Comparison of ENCODE assay signal across 9 mouse cellular contexts in genomic region chr7:45935114-45935513, GRCm38 (mm10). TPM values are rescaled to one million over a fixed set of nuclear protein-coding genes. Genes with fewer than 3 reads are reported as not detected.
DNase-seq lines count a peak whose midpoint lies in the region; ATAC-seq and TF ChIP-seq lines count a peak whose summit lies in the region.
"Had no signal": no experiment of that assay in that cellular context is flagged by ENCODE, and none has a peak within 500 bp of the region (broad histone marks: within the 10 kb centered on the region; RNA-seq: fewer than 3 reads in every experiment).

No protein-coding gene starts in this region.

- H3K4me2 ChIP-seq in embryonic facial prominence, embryonic 14.5 days (ENCODE audit: low read depth, low read length): no peak overlapping the region
- H3K4me2 ChIP-seq in limb, embryonic 14.5 days (replicated peaks; ENCODE audit: low read depth, low read length, severe bottlenecking): no peak overlapping the region
- H3K4me2 ChIP-seq in neural tube, embryonic 13.5 days: no peak overlapping the region
- H3K4me2 ChIP-seq: heart, embryonic 13.5 days had no signal

- peak; percentile 37 to 73 for DNase-seq in spleen, adult 18-20 months
- no peak for DNase-seq in spleen, adult 12 weeks (ENCODE audit: low spot score)
- peak; percentile 69 for DNase-seq in adrenal gland, adult 2 months
- DNase-seq in embryonic facial prominence, embryonic 14.5 days (ENCODE audit: low spot score): peak; percentile 81
- peak; percentile 90 for DNase-seq in induced T-regulatory cell, adult 2 months (ENCODE audit: low read depth)
- peak; percentile 68 for DNase-seq in limb, embryonic 14.5 days (ENCODE audit: low spot score)

- H3K4me3 ChIP-seq in embryonic facial prominence, embryonic 14.5 days (ENCODE audit: low read depth, low read length): no peak overlapping the region
- no peak overlapping the region for H3K4me3 ChIP-seq in limb, embryonic 14.5 days (replicated peaks; ENCODE audit: low read length)
- H3K4me3 ChIP-seq in neural tube, embryonic 13.5 days: no peak overlapping the region
- H3K4me3 ChIP-seq: heart, embryonic 13.5 days had no signal

- peaks cover 8% of the 10 kb centered on the region for H3K9me3 ChIP-seq in embryonic facial prominence, embryonic 14.5 days (ENCODE audit: control insufficient read depth, low read length)
- H3K9me3 ChIP-seq in limb, embryonic 14.5 days (ENCODE audit: control insufficient read depth, low read length): no peaks in the 10 kb centered on the region
- no peaks in the 10 kb centered on the region for H3K9me3 ChIP-seq in neural tube, embryonic 13.5 days

- no peaks in the 10 kb centered on the region for H3K4me1 ChIP-seq in embryonic facial prominence, embryonic 14.5 days (ENCODE audit: control insufficient read depth, insufficient read depth, low read length)
- H3K4me1 ChIP-seq in limb, embryonic 14.5 days (ENCODE audit: control insufficient read depth, insufficient read depth, low read length): no peaks in the 10 kb centered on the region
- H3K4me1 ChIP-seq in neural tube, embryonic 13.5 days (replicated peaks): no peaks in the 10 kb centered on the region
- H3K4me1 ChIP-seq: heart, embryonic 13.5 days had no signal

- peak; percentile 78; the same call in 1 of the 2 replicates for ATAC-seq in embryonic facial prominence, embryonic 14.5 days (ENCODE audit: low read depth)
- ATAC-seq in limb, embryonic 14.5 days (ENCODE audit: low FRiP score, low read depth): peak; percentile 63; the same call in 1 of the 2 replicates
- ATAC-seq in neural tube, embryonic 13.5 days (ENCODE audit: low read depth): peak; percentile 72; the same call in 1 of the 2 replicates
- ATAC-seq in activated CD4-positive, CD25-positive, alpha-beta regulatory T cell, adult 4 months: no peak

- no peak overlapping the region for H3K27ac ChIP-seq in embryonic facial prominence, embryonic 14.5 days (replicated peaks; ENCODE audit: low read depth, low read length)
- no peak overlapping the region for H3K27ac ChIP-seq in limb, embryonic 14.5 days (replicated peaks; ENCODE audit: low read depth, low read length)
- H3K27ac ChIP-seq in neural tube, embryonic 13.5 days (replicated peaks): no peak overlapping the region
- H3K27ac ChIP-seq: heart, embryonic 13.5 days had no signal

- WGBS in embryonic facial prominence, embryonic 14.5 days: 18% methylated on average over 7 of the region's 7 CpGs
- WGBS in limb, embryonic 14.5 days: 30% methylated on average over 7 of the region's 7 CpGs
- WGBS in neural tube, embryonic 13.5 days: 27% methylated on average over 7 of the region's 7 CpGs

- H3K27me3 ChIP-seq in embryonic facial prominence, embryonic 14.5 days (replicated peaks; ENCODE audit: control insufficient read depth, insufficient read depth, low read length): no peaks in the 10 kb centered on the region
- no peaks in the 10 kb centered on the region for H3K27me3 ChIP-seq in limb, embryonic 14.5 days (ENCODE audit: control insufficient read depth, insufficient read depth, low read length)
- H3K27me3 ChIP-seq in neural tube, embryonic 13.5 days: no peaks in the 10 kb centered on the region
- H3K27me3 ChIP-seq: heart, embryonic 13.5 days had no signal

- no peak overlapping the region for H3K9ac ChIP-seq in embryonic facial prominence, embryonic 14.5 days (ENCODE audit: low read depth, low read length)
- no peak overlapping the region for H3K9ac ChIP-seq in limb, embryonic 14.5 days (ENCODE audit: low read depth, low read length, severe bottlenecking)
- H3K9ac ChIP-seq in neural tube, embryonic 13.5 days: no peak overlapping the region
- H3K9ac ChIP-seq: heart, embryonic 13.5 days had no signal

- TF ChIP-seq POLR2A in limb, embryonic 14.5 days (IDR thresholded peaks at IDR 0.05; ENCODE audit: borderline replicate concordance, extremely low read depth, insufficient read depth, insufficient read length): no peak

- H3K36me3 ChIP-seq in embryonic facial prominence, embryonic 14.5 days (ENCODE audit: control insufficient read depth, insufficient read depth, low read length): no peaks in the 10 kb centered on the region
- H3K36me3 ChIP-seq in limb, embryonic 14.5 days (ENCODE audit: control insufficient read depth, insufficient read depth, low read length): no peaks in the 10 kb centered on the region
- no peaks in the 10 kb centered on the region for H3K36me3 ChIP-seq in neural tube, embryonic 13.5 days

RNA-seq across cellular contexts. Expression of gene Ccdc114, which starts 11.2 kb away (rescaled TPM):
- 10 to 100 TPM; 13.3 to 68.3 TPM for total RNA-seq in adrenal gland, adult 2 months (2021)
- polyA plus RNA-seq in adrenal gland, adult 2 months (2012; rRNA removed): 19.2 and 23.9 TPM in 2 replicates
- 3.7 and 5.0 TPM in 2 replicates for polyA plus RNA-seq in embryonic facial prominence, embryonic 14.5 days (2014; fragmentation: Nextera tagmentation; extraction: Ambion mirVana)
- 7.1 and 7.9 TPM in 2 replicates for polyA plus RNA-seq in limb, embryonic 14.5 days (2012; rRNA removed)
- polyA plus RNA-seq in limb, embryonic 14.5 days (2014; fragmentation: Nextera tagmentation; extraction: Ambion mirVana): 2.5 and 3.1 TPM in 2 replicates
- polyA plus RNA-seq in neural tube, embryonic 13.5 days (2015; fragmentation: Nextera tagmentation; extraction: Ambion mirVana): 3.4 and 3.8 TPM in 2 replicates
- 1 to 10 TPM in 1 of 2 experiments, under 1 TPM in 1; 0.96 to 2.2 TPM for polyA plus RNA-seq in activated CD4-positive, CD25-positive, alpha-beta regulatory T cell, adult 4 months (2017; shearing (Covaris generic))

RNA-seq across cellular contexts. Expression of gene Emp3, which starts 13.9 kb away (rescaled TPM):
- 100 to 1,000 TPM; 327 to 620 TPM for total RNA-seq in adrenal gland, adult 2 months (2021)
- polyA plus RNA-seq in adrenal gland, adult 2 months (2012; rRNA removed): 855 and 1,123 TPM in 2 replicates
- 298 and 316 TPM in 2 replicates for polyA plus RNA-seq in embryonic facial prominence, embryonic 14.5 days (2014; fragmentation: Nextera tagmentation; extraction: Ambion mirVana)
- 201 and 274 TPM in 2 replicates for polyA plus RNA-seq in limb, embryonic 14.5 days (2012; rRNA removed)
- 318 and 324 TPM in 2 replicates for polyA plus RNA-seq in limb, embryonic 14.5 days (2014; fragmentation: Nextera tagmentation; extraction: Ambion mirVana)
- 47.4 and 51.6 TPM in 2 replicates for polyA plus RNA-seq in neural tube, embryonic 13.5 days (2015; fragmentation: Nextera tagmentation; extraction: Ambion mirVana)
- polyA plus RNA-seq in activated CD4-positive, CD25-positive, alpha-beta regulatory T cell, adult 4 months (2017; shearing (Covaris generic)): 100 to 1,000 TPM; 683 to 699 TPM

RNA-seq across cellular contexts. Expression of gene Tmem143, which starts 38.4 kb away (rescaled TPM):
- total RNA-seq in adrenal gland, adult 2 months (2021): 10 to 100 TPM; 60.8 to 65.3 TPM
- 173 and 207 TPM in 2 replicates for polyA plus RNA-seq in adrenal gland, adult 2 months (2012; rRNA removed)
- 3.9 and 5.8 TPM in 2 replicates for polyA plus RNA-seq in embryonic facial prominence, embryonic 14.5 days (2014; fragmentation: Nextera tagmentation; extraction: Ambion mirVana)
- polyA plus RNA-seq in limb, embryonic 14.5 days (2012; rRNA removed): 17.1 and 22.7 TPM in 2 replicates
- 3.5 and 4.7 TPM in 2 replicates for polyA plus RNA-seq in limb, embryonic 14.5 days (2014; fragmentation: Nextera tagmentation; extraction: Ambion mirVana)
- polyA plus RNA-seq in neural tube, embryonic 13.5 days (2015; fragmentation: Nextera tagmentation; extraction: Ambion mirVana): 4.7 and 5.1 TPM in 2 replicates
- polyA plus RNA-seq in activated CD4-positive, CD25-positive, alpha-beta regulatory T cell, adult 4 months (2017; shearing (Covaris generic)): 1 to 10 TPM; 5.8 to 6.2 TPM

RNA-seq across cellular contexts. Expression of gene Syngr4, which starts 38.6 kb away (rescaled TPM):
- not detected for total RNA-seq in adrenal gland, adult 2 months (2021)
- 0.90 and 0.98 TPM in 2 replicates for polyA plus RNA-seq in adrenal gland, adult 2 months (2012; rRNA removed)
- 0.68 and 0.87 TPM in 2 replicates for polyA plus RNA-seq in embryonic facial prominence, embryonic 14.5 days (2014; fragmentation: Nextera tagmentation; extraction: Ambion mirVana)
- polyA plus RNA-seq in limb, embryonic 14.5 days (2012; rRNA removed): 0.49 and 0.83 TPM in 2 replicates
- polyA plus RNA-seq in limb, embryonic 14.5 days (2014; fragmentation: Nextera tagmentation; extraction: Ambion mirVana): 0.53 and 0.99 TPM in 2 replicates
- polyA plus RNA-seq in neural tube, embryonic 13.5 days (2015; fragmentation: Nextera tagmentation; extraction: Ambion mirVana): not detected in 2 replicates
- polyA plus RNA-seq in activated CD4-positive, CD25-positive, alpha-beta regulatory T cell, adult 4 months (2017; shearing (Covaris generic)): not detected

RNA-seq across cellular contexts. Expression of gene Grin2d, which starts 56.9 kb away (rescaled TPM):
- total RNA-seq in adrenal gland, adult 2 months (2021): under 1 TPM; 0.40 to 0.97 TPM
- polyA plus RNA-seq in adrenal gland, adult 2 months (2012; rRNA removed): 4.0 and 4.2 TPM in 2 replicates
- 0.63 and 1.0 TPM in 2 replicates for polyA plus RNA-seq in embryonic facial prominence, embryonic 14.5 days (2014; fragmentation: Nextera tagmentation; extraction: Ambion mirVana)
- 4.9 and 7.4 TPM in 2 replicates for polyA plus RNA-seq in limb, embryonic 14.5 days (2012; rRNA removed)
- polyA plus RNA-seq in limb, embryonic 14.5 days (2014; fragmentation: Nextera tagmentation; extraction: Ambion mirVana): 0.59 and 0.61 TPM in 2 replicates
- 1.6 and 2.1 TPM in 2 replicates for polyA plus RNA-seq in neural tube, embryonic 13.5 days (2015; fragmentation: Nextera tagmentation; extraction: Ambion mirVana)
- not detected for polyA plus RNA-seq in activated CD4-positive, CD25-positive, alpha-beta regulatory T cell, adult 4 months (2017; shearing (Covaris generic))
